Mouse (Mus musculus): ENCODE data around the gene Fat4. TPM values are rescaled to one million over a fixed set of nuclear protein-coding genes. Genes with fewer than 3 reads are reported as not detected.
A peak's percentile ranks its signal among the peaks of the same experiment; 100 is the strongest.

The Fat4 gene
- polyA plus RNA-seq, 1 experiment from 2014 or later, result 2.4 TPM

DNA sequence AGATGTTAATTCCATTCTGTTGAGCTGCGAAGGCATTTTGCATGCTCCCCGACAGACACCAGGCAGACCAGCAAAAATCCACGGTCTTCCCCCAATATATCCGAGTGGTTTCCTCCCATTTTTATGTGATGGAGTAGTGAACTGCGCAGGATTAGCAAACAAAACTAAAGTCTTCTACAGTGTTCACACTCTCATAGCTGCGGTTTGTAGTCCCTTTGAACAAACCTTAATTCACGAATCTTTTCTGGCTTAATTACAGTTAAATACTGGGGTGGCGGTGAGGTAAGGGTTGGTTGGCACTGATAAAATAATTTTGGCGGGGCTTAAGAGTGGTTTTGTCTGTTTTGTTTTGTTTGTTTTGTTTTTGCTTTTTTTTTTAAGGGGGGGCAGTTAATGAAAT lies 3.1 kb upstream of the Fat4 start:
- Histone ChIP-seq H3K9me3 (ENCODE audit: control insufficient read depth, low read length) (no peaks in the 10 kb centered on the region), H3K4me3 (ENCODE audit: low read depth, low read length) (no peak overlapping the region), H3K4me1 (replicated peaks; ENCODE audit: control insufficient read depth, insufficient read depth) (no peaks in the 10 kb centered on the region), H3K9ac (ENCODE audit: low read length) (no peak overlapping the region), H3K27ac (replicated peaks) (no peak overlapping the region), H3K36me3 (ENCODE audit: control insufficient read depth, insufficient read depth, low read length) (no peaks in the 10 kb centered on the region), H3K4me2 (replicated peaks; ENCODE audit: low read depth) (peak overlapping the region; percentile 93), H3K27me3 (ENCODE audit: control insufficient read depth, insufficient read depth, low read length) (0 out of 2 replicates have a peak, but pooled peaks cover 2% of the 10 kb centered on the region)
- ATAC-seq (ENCODE audit: low FRiP score, low TSS enrichment) (no peak), DNase-seq (ENCODE audit: low spot score) (no peak)
- 48% methylated on average over 9 of the region's 9 CpGs for WGBS
- TF ChIP-seq CTCF (IDR thresholded peaks at IDR 0.05; ENCODE audit: low read depth), result no peak
- TF ChIP-seq EP300 (optimal IDR thresholded peaks at IDR 0.05), result no peak

DNA sequence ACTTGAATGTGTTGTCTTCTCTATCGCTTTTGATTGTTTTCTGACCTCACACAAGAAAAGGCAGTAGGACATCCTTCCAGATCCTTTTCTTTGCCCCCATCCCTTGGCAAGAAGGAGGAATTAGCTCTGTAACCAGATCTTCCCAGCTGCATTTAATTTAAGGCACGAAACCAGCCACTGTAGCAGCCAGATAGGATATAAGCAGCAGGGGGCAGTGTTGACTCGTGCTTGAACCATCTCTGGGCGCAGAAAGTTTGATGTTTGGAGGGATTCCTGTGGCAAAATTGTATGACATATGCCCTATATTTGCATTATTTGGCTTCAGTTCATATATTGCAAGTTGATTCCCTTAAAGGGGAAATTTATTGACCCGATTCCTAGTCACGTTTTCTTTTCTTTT lies 2.5 kb upstream of the Fat4 start:
- H3K27ac ChIP-seq (replicated peaks), result no peak overlapping the region
- TF ChIP-seq EP300 (optimal IDR thresholded peaks at IDR 0.05) (no peak), CTCF (IDR thresholded peaks at IDR 0.05; ENCODE audit: low read depth) (peak; percentile 95)
- H3K9me3 ChIP-seq (ENCODE audit: control insufficient read depth, low read length), result no peaks in the 10 kb centered on the region
- DNase-seq (ENCODE audit: low spot score) (peak; percentile 74), ATAC-seq (ENCODE audit: low FRiP score, low TSS enrichment) (no peak)
- H3K4me2 ChIP-seq (replicated peaks; ENCODE audit: low read depth), result peak overlapping the region; percentile 93
- H3K36me3 ChIP-seq (ENCODE audit: control insufficient read depth, insufficient read depth, low read length), result no peaks in the 10 kb centered on the region
- H3K9ac ChIP-seq (ENCODE audit: low read length), result no peak overlapping the region
- H3K27me3 ChIP-seq (ENCODE audit: control insufficient read depth, insufficient read depth, low read length), result 0 out of 2 replicates have a peak, but pooled peaks cover 2% of the 10 kb centered on the region
- H3K4me1 ChIP-seq (replicated peaks; ENCODE audit: control insufficient read depth, insufficient read depth), result 0 out of 2 replicates have a peak, but pooled peaks cover 3% of the 10 kb centered on the region
- peak overlapping the region; percentile 75 for H3K4me3 ChIP-seq (ENCODE audit: low read depth, low read length)
- WGBS, result 0% methylated on average over 6 of the region's 6 CpGs

DNA sequence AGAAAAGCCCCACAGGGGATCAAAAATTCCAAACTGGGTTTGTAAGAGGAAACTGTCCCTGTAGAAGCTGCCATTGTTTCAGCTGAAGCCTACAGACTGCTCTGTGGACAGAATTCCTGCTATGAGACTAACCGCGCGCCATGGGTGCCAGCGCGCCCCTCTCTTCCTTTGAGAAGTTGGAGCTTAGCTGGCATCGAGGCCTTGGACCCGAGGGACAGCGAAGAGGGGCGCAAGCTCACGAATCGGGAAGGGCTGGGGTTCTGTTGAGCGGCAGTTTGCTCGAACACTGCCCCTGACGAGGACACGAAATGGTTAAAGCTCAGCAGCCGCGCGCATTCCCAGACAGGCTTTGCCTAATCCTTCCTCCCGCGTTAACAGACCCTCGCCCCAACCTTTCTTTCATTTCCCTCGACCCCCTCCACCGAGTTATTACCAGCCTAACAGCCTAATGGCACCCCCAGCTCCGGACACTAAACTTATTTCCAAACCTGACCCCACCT lies 1.8 kb upstream of the Fat4 start:
- no peaks in the 10 kb centered on the region for H3K36me3 ChIP-seq (ENCODE audit: control insufficient read depth, insufficient read depth, low read length)
- H3K4me1 ChIP-seq (replicated peaks; ENCODE audit: control insufficient read depth, insufficient read depth), result 0 out of 2 replicates have a peak, but pooled peaks cover 3% of the 10 kb centered on the region
- H3K27ac ChIP-seq (replicated peaks), result peak overlapping the region; percentile 90
- H3K9me3 ChIP-seq (ENCODE audit: control insufficient read depth, low read length), result no peaks in the 10 kb centered on the region
- peak; percentile 22; the same call in 1 of the 2 replicates for ATAC-seq (ENCODE audit: low FRiP score, low TSS enrichment)
- peak overlapping the region; percentile 75 for H3K9ac ChIP-seq (ENCODE audit: low read length)
- TF ChIP-seq CTCF (IDR thresholded peaks at IDR 0.05; ENCODE audit: low read depth) (no peak), EP300 (optimal IDR thresholded peaks at IDR 0.05) (no peak)
- peak overlapping the region; percentile 93 for H3K4me2 ChIP-seq (replicated peaks; ENCODE audit: low read depth)
- H3K27me3 ChIP-seq (ENCODE audit: control insufficient read depth, insufficient read depth, low read length), result 0 out of 2 replicates have a peak, but pooled peaks cover 2% of the 10 kb centered on the region
- peak; percentile 34 for DNase-seq (ENCODE audit: low spot score)
- H3K4me3 ChIP-seq (ENCODE audit: low read depth, low read length), result peak overlapping the region; percentile 75
- under 1% methylated on average over 24 of the region's 24 CpGs for WGBS

DNA sequence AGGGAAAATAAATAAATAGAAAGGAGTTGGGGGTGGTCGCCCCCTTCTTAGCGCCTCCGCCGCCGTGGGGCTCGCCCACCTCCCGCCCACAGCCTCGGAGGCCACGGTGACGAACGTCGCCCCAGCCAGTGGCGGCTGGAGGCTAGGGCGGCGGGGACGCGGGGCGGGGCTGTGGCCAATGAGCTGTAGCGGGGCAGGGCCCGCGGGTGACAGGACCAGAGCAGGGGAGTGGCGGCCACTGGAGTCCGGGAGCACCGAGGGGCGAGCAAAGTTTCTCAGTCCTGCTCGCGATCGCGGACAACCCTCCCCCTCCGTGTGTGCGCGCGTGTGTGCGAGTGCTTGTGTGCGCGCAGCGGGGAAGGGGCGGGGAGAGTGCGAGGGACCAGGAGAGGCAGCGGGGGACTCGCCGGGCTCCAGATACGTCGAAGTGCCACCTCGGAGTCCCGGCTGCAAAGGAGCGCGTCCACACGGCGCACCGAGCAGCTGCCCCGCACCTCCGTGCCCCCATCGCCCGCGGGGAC lies 1.2 kb upstream of the Fat4 start:
- H3K36me3 ChIP-seq (ENCODE audit: control insufficient read depth, insufficient read depth, low read length), result no peaks in the 10 kb centered on the region
- H3K9me3 ChIP-seq (ENCODE audit: control insufficient read depth, low read length), result no peaks in the 10 kb centered on the region
- H3K4me2 ChIP-seq (replicated peaks; ENCODE audit: low read depth), result peak overlapping the region; percentile 93
- H3K27ac ChIP-seq (replicated peaks), result peak overlapping the region; percentile 90
- 0 out of 2 replicates have a peak, but pooled peaks cover 2% of the 10 kb centered on the region for H3K27me3 ChIP-seq (ENCODE audit: control insufficient read depth, insufficient read depth, low read length)
- peak; percentile 79 for DNase-seq (ENCODE audit: low spot score)
- peak overlapping the region; percentile 75 for H3K9ac ChIP-seq (ENCODE audit: low read length)
- peak; percentile 90 for ATAC-seq (ENCODE audit: low FRiP score, low TSS enrichment)
- H3K4me3 ChIP-seq (ENCODE audit: low read depth, low read length), result peak overlapping the region; percentile 75
- TF ChIP-seq EP300 (optimal IDR thresholded peaks at IDR 0.05), result no peak
- TF ChIP-seq CTCF (IDR thresholded peaks at IDR 0.05; ENCODE audit: low read depth), result no peak
- 0% methylated on average over 52 of the region's 56 CpGs for WGBS
- 0 out of 2 replicates have a peak, but pooled peaks cover 3% of the 10 kb centered on the region for H3K4me1 ChIP-seq (replicated peaks; ENCODE audit: control insufficient read depth, insufficient read depth)

DNA sequence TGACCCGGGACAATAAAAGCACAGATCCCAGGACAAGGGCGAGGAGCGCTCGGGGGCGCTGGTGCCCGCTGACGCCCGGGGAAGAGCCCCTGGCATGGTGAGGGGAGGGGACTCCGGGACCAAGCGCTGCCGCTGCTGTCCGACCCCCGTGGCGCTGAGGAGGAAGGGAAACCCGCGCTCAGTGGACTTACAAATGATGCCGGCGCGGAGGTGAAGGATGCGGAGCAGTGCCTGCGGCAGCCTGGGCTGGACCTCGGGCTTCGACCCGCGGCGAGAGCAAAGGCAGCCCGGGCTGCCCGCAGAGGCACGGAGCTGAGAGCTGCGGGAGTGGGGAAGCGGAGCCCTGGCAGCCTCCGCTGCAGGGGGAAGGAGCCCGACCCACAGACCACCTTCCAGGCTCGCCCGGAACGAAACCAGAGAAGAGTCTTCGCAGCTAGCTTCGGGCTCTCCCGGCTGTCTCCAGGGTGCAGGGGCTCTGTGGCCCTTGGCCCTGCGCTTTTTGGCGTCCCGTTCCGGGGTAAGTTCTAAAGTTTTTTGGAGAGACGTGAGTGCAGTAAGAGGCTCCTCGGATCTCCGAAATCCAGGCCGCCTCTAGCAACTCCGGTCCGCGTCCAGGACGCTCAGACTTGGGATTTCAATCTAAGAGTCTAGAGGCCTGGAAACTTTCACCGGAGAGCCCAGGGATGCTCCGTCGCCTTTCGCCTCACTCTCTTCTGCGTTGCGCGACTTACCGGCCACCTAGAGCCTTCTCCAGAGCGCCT lies 499 bp upstream of the Fat4 start:
- Histone ChIP-seq H3K27me3 (ENCODE audit: control insufficient read depth, insufficient read depth, low read length) (0 out of 2 replicates have a peak, but pooled peaks cover 2% of the 10 kb centered on the region), H3K4me2 (replicated peaks; ENCODE audit: low read depth) (peak overlapping the region; percentile 93), H3K4me1 (replicated peaks; ENCODE audit: control insufficient read depth, insufficient read depth) (0 out of 2 replicates have a peak, but pooled peaks cover 3% of the 10 kb centered on the region), H3K36me3 (ENCODE audit: control insufficient read depth, insufficient read depth, low read length) (no peaks in the 10 kb centered on the region), H3K27ac (replicated peaks) (peak overlapping the region; percentile 90), H3K9ac (ENCODE audit: low read length) (peak overlapping the region; percentile 75), H3K9me3 (ENCODE audit: control insufficient read depth, low read length) (no peaks in the 10 kb centered on the region), H3K4me3 (ENCODE audit: low read depth, low read length) (peak overlapping the region; percentile 75)
- TF ChIP-seq EP300 (optimal IDR thresholded peaks at IDR 0.05) (no peak), CTCF (IDR thresholded peaks at IDR 0.05; ENCODE audit: low read depth) (0 out of 2 replicates have a peak, but pooled peaks have one; percentile 21)
- ATAC-seq (ENCODE audit: low FRiP score, low TSS enrichment) (peak; percentile 11; the same call in 1 of the 2 replicates), DNase-seq (ENCODE audit: low spot score) (peak; percentile 29)
- under 1% methylated on average over 54 of the region's 60 CpGs for WGBS
